Mouse (Mus musculus): ENCODE data around the gene Hpn. TPM values are rescaled to one million over a fixed set of nuclear protein-coding genes. Genes with fewer than 3 reads are reported as not detected.

Hpn gene
- polyA plus RNA-seq, 1 experiment from 2014 or later = 1.5 TPM

GRCm38 (mm10) chr7:31077885-31078445 is 37.1 kb downstream of the Hpn start:
- 34% methylated on average over 5 of the region's 5 CpGs for WGBS
- Histone ChIP-seq H3K27me3 (no peaks in the 10 kb centered on the region; the same call in 1 of the 2 replicates), H3K27ac (no peak overlapping the region), H3K4me1 (replicated peaks) (no peaks in the 10 kb centered on the region), H3K4me2 (no peak overlapping the region), H3K36me3 (no peaks in the 10 kb centered on the region), H3K9me3 (replicated peaks) (no peaks in the 10 kb centered on the region), H3K4me3 (no peak overlapping the region), H3K9ac (no peak overlapping the region)
- ATAC-seq (replicated peaks; ENCODE audit: insufficient number of reproducible peaks, insufficient read depth, low FRiP score, low read depth) = no peak

GRCm38 (mm10) chr7:31077470-31077869 is 37.6 kb downstream of the Hpn start:
- Histone ChIP-seq H3K4me3 (no peak overlapping the region), H3K9ac (no peak overlapping the region), H3K4me1 (replicated peaks) (no peaks in the 10 kb centered on the region), H3K9me3 (replicated peaks) (no peaks in the 10 kb centered on the region), H3K4me2 (no peak overlapping the region), H3K27me3 (no peaks in the 10 kb centered on the region; the same call in 1 of the 2 replicates), H3K27ac (no peak overlapping the region), H3K36me3 (no peaks in the 10 kb centered on the region)
- WGBS = 57% methylated on average over 6 of the region's 6 CpGs
- no peak for ATAC-seq (replicated peaks; ENCODE audit: insufficient number of reproducible peaks, insufficient read depth, low FRiP score, low read depth)

GRCm38 (mm10) chr7:31076492-31076891 is 38.6 kb downstream of the Hpn start, which contains the start of gene Fxyd3:
Fxyd3 (minus strand) TSS chr7:31076704.
- Histone ChIP-seq H3K27me3 (no peaks in the 10 kb centered on the region; the same call in 1 of the 2 replicates), H3K27ac (no peak within 1 kb of the TSS), H3K4me3 (peak within 1 kb of the TSS; percentile 11; the same call in 1 of the 2 replicates), H3K4me2 (no peak within 1 kb of the TSS), H3K9me3 (replicated peaks) (no peaks in the 10 kb centered on the region), H3K36me3 (no peaks in the 10 kb centered on the region), H3K9ac (no peak within 1 kb of the TSS), H3K4me1 (replicated peaks) (no peaks in the 10 kb centered on the region)
- WGBS = 41% methylated on average over 5 of the region's 5 CpGs
- no peak for ATAC-seq (replicated peaks; ENCODE audit: insufficient number of reproducible peaks, insufficient read depth, low FRiP score, low read depth)

GRCm38 (mm10) chr7:31074713-31075069 is 40.4 kb downstream of the Hpn start:
- no peak overlapping the region for H3K9ac ChIP-seq
- H3K4me2 ChIP-seq = no peak overlapping the region
- 63% methylated on average over 5 of the region's 5 CpGs for WGBS
- H3K4me1 ChIP-seq (replicated peaks) = peaks cover 2% of the 10 kb centered on the region; the same call in 1 of the 2 replicates
- no peaks in the 10 kb centered on the region for H3K9me3 ChIP-seq (replicated peaks)
- H3K36me3 ChIP-seq = no peaks in the 10 kb centered on the region
- no peaks in the 10 kb centered on the region for H3K27me3 ChIP-seq
- no peak for ATAC-seq (replicated peaks; ENCODE audit: insufficient number of reproducible peaks, insufficient read depth, low FRiP score, low read depth)
- H3K4me3 ChIP-seq = no peak overlapping the region
- H3K27ac ChIP-seq = no peak overlapping the region

- H3K9ac ChIP-seq = no peak overlapping the region
- peaks cover 2% of the 10 kb centered on the region; the same call in 1 of the 2 replicates for H3K4me1 ChIP-seq (replicated peaks)
- no peak overlapping the region for H3K27ac ChIP-seq
- no peaks in the 10 kb centered on the region for H3K9me3 ChIP-seq (replicated peaks)
- H3K27me3 ChIP-seq = no peaks in the 10 kb centered on the region
- H3K4me3 ChIP-seq = no peak overlapping the region
- 56% methylated on average over 7 of the region's 7 CpGs for WGBS
- ATAC-seq (replicated peaks; ENCODE audit: insufficient number of reproducible peaks, insufficient read depth, low FRiP score, low read depth) = no peak
- H3K36me3 ChIP-seq = no peaks in the 10 kb centered on the region
- no peak overlapping the region for H3K4me2 ChIP-seq
These were observed 40.9 kb downstream of the Hpn start for GRCm38 (mm10) chr7:31074061-31074712.

- no peak for ATAC-seq (replicated peaks; ENCODE audit: insufficient number of reproducible peaks, insufficient read depth, low FRiP score, low read depth)
- Histone ChIP-seq H3K4me1 (replicated peaks) (peaks cover 2% of the 10 kb centered on the region; the same call in 1 of the 2 replicates), H3K27ac (no peak overlapping the region), H3K4me2 (no peak overlapping the region), H3K4me3 (no peak overlapping the region), H3K9ac (no peak overlapping the region), H3K9me3 (replicated peaks) (no peaks in the 10 kb centered on the region), H3K36me3 (no peaks in the 10 kb centered on the region), H3K27me3 (no peaks in the 10 kb centered on the region)
These were observed 41.5 kb downstream of the Hpn start for GRCm38 (mm10) chr7:31073546-31073945.

- Histone ChIP-seq H3K9me3 (replicated peaks) (no peaks in the 10 kb centered on the region), H3K9ac (no peak overlapping the region), H3K4me3 (no peak overlapping the region), H3K4me1 (replicated peaks) (peaks cover 10% of the 10 kb centered on the region; the same call in 1 of the 2 replicates), H3K4me2 (no peak overlapping the region), H3K27ac (no peak overlapping the region), H3K36me3 (no peaks in the 10 kb centered on the region), H3K27me3 (no peaks in the 10 kb centered on the region)
- 57% methylated on average over 9 of the region's 9 CpGs for WGBS
- no peak for ATAC-seq (replicated peaks; ENCODE audit: insufficient number of reproducible peaks, insufficient read depth, low FRiP score, low read depth)
These were observed 42.8 kb downstream of the Hpn start for GRCm38 (mm10) chr7:31072326-31072725.

GRCm38 (mm10) chr7:31070324-31070723 is 44.8 kb downstream of the Hpn start:
- Histone ChIP-seq H3K36me3 (no peaks in the 10 kb centered on the region), H3K4me2 (no peak overlapping the region), H3K9ac (no peak overlapping the region), H3K4me1 (replicated peaks) (peaks cover 10% of the 10 kb centered on the region; the same call in 1 of the 2 replicates), H3K27ac (no peak overlapping the region), H3K4me3 (no peak overlapping the region), H3K9me3 (replicated peaks) (no peaks in the 10 kb centered on the region), H3K27me3 (no peaks in the 10 kb centered on the region)
- 71% methylated on average over 6 of the region's 6 CpGs for WGBS
- no peak for ATAC-seq (replicated peaks; ENCODE audit: insufficient number of reproducible peaks, insufficient read depth, low FRiP score, low read depth)

- H3K9me3 ChIP-seq (replicated peaks) = no peaks in the 10 kb centered on the region
- H3K36me3 ChIP-seq = no peaks in the 10 kb centered on the region
- no peaks in the 10 kb centered on the region for H3K27me3 ChIP-seq
- H3K27ac ChIP-seq = no peak overlapping the region
- peaks cover 10% of the 10 kb centered on the region; the same call in 1 of the 2 replicates for H3K4me1 ChIP-seq (replicated peaks)
- no peak overlapping the region for H3K4me2 ChIP-seq
- ATAC-seq (replicated peaks; ENCODE audit: insufficient number of reproducible peaks, insufficient read depth, low FRiP score, low read depth) = no peak
- WGBS = 78% methylated on average over 14 of the region's 14 CpGs
- no peak overlapping the region for H3K4me3 ChIP-seq
- no peak overlapping the region for H3K9ac ChIP-seq
These were observed 45.6 kb downstream of the Hpn start for GRCm38 (mm10) chr7:31069491-31069890.

GRCm38 (mm10) chr7:31067836-31068235 is 47.3 kb downstream of the Hpn start:
- H3K4me1 ChIP-seq (replicated peaks) = peaks cover 10% of the 10 kb centered on the region; the same call in 1 of the 2 replicates
- no peaks in the 10 kb centered on the region for H3K9me3 ChIP-seq (replicated peaks)
- H3K9ac ChIP-seq = no peak overlapping the region
- no peak overlapping the region for H3K4me2 ChIP-seq
- H3K27ac ChIP-seq = no peak overlapping the region
- H3K36me3 ChIP-seq = no peaks in the 10 kb centered on the region
- H3K27me3 ChIP-seq = no peaks in the 10 kb centered on the region
- WGBS = 31% methylated on average over 5 of the region's 5 CpGs
- H3K4me3 ChIP-seq = no peak overlapping the region
- no peak for ATAC-seq (replicated peaks; ENCODE audit: insufficient number of reproducible peaks, insufficient read depth, low FRiP score, low read depth)

GRCm38 (mm10) chr7:31063074-31063560 is 52.0 kb downstream of the Hpn start:
- 74% methylated on average over 12 of the region's 12 CpGs for WGBS
- Histone ChIP-seq H3K27me3 (no peaks in the 10 kb centered on the region), H3K4me1 (replicated peaks) (peaks cover 14% of the 10 kb centered on the region), H3K36me3 (no peaks in the 10 kb centered on the region), H3K9me3 (replicated peaks) (no peaks in the 10 kb centered on the region), H3K27ac (no peak overlapping the region), H3K4me2 (no peak overlapping the region), H3K9ac (no peak overlapping the region), H3K4me3 (no peak overlapping the region)
- no peak for ATAC-seq (replicated peaks; ENCODE audit: insufficient number of reproducible peaks, insufficient read depth, low FRiP score, low read depth)

- Histone ChIP-seq H3K9me3 (replicated peaks) (no peaks in the 10 kb centered on the region), H3K27me3 (no peaks in the 10 kb centered on the region), H3K4me3 (no peak overlapping the region), H3K27ac (no peak overlapping the region), H3K9ac (no peak overlapping the region), H3K4me1 (replicated peaks) (peaks cover 17% of the 10 kb centered on the region), H3K4me2 (no peak overlapping the region), H3K36me3 (no peaks in the 10 kb centered on the region)
- no peak for ATAC-seq (replicated peaks; ENCODE audit: insufficient number of reproducible peaks, insufficient read depth, low FRiP score, low read depth)
- 89% methylated on average over 7 of the region's 7 CpGs for WGBS
These were observed 54.5 kb downstream of the Hpn start for GRCm38 (mm10) chr7:31060621-31061010.
